Mouse (Mus musculus) midbrain, embryonic 16.5 days (tissue): ENCODE data around the gene Fgf23. TPM values are rescaled to one million over a fixed set of nuclear protein-coding genes. Genes with fewer than 3 reads are reported as not detected.

Experiments
- ATAC-seq: fragments of 200-750 bp; cut with Nextera tagmentation; 2 replicates; pipeline ENCODE4 v1.8.0; 2017; ENCODE audit warnings: moderate TSS enrichment
- H3K27ac ChIP-seq: fragments of 300-500 bp; sonication (generic); 2 replicates; pipeline ENCODE4 v1.5.1; 2014; ENCODE audit warnings: mild to moderate bottlenecking, low read length, mixed read lengths
- H3K27me3 ChIP-seq: fragments of 300-500 bp; sonication (generic); 2 replicates; pipeline ENCODE4 v1.6.1; 2014; ENCODE audit warnings: low read depth, low read length, mixed read lengths; ENCODE audit not compliant: control insufficient read depth, insufficient read depth
- H3K36me3 ChIP-seq: fragments of 300-500 bp; sonication (generic); 2 replicates; pipeline ENCODE4 v1.6.1; 2014; ENCODE audit warnings: mild to moderate bottlenecking, low read length, moderate library complexity, mixed read lengths; ENCODE audit not compliant: control insufficient read depth, insufficient read depth
- H3K4me1 ChIP-seq: fragments of 300-500 bp; sonication (generic); 2 replicates; pipeline ENCODE4 v1.6.1; 2014; ENCODE audit warnings: mild to moderate bottlenecking, low read length, mixed read lengths; ENCODE audit not compliant: control insufficient read depth, insufficient read depth
- H3K4me2 ChIP-seq: fragments of 300-500 bp; sonication (generic); 2 replicates; pipeline ENCODE4 v1.6.1; 2014; ENCODE audit warnings: mild to moderate bottlenecking, low read length, mixed read lengths
- H3K4me3 ChIP-seq: fragments of 300-500 bp; sonication (generic); 2 replicates; pipeline ENCODE4 v1.5.1; 2014; ENCODE audit warnings: low read depth, mild to moderate bottlenecking, low read length, moderate library complexity, mixed read lengths
- H3K9ac ChIP-seq: fragments of 300-500 bp; sonication (generic); 2 replicates; pipeline ENCODE4 v1.6.1; 2014; ENCODE audit warnings: low read depth, low read length, mixed read lengths
- H3K9me3 ChIP-seq: fragments of 300-500 bp; sonication (generic); replicated peaks from 2 replicates; pipeline ENCODE4 v1.6.1; 2014; ENCODE audit warnings: mild to moderate bottlenecking, low read length, mixed read lengths; ENCODE audit not compliant: control insufficient read depth, poor library complexity, severe bottlenecking
- WGBS: fragments of 180-500 bp; shearing (Covaris S2); extraction: QIAGEN DNeasy Blood & Tissue Kit; methylation state at CpG from one replicate; pipeline ENCODE4 v1.1.7; 2014; 5-methylcytosine and 5-hydroxymethylcytosine counted together
- polyA plus RNA-seq: library from polyadenylated mRNA; unstranded; fragments of >200 nt; fragmentation: Nextera tagmentation; extraction: Ambion mirVana; gene quantifications from 2 replicates; pipeline ENCODE4 v1.2.1, GENCODE M21; 2015

Gene Fgf23
- polyA plus RNA-seq, 1 experiment from 2014 or later: 0.39 TPM

GRCm38 (mm10) chr6:127079867-127080731, 7.4 kb downstream of the Fgf23 start:
- H3K4me1 ChIP-seq: peaks cover 9% of the 10 kb centered on the region; the same call in 1 of the 2 replicates
- no peaks in the 10 kb centered on the region for H3K9me3 ChIP-seq
- H3K9ac ChIP-seq: peak overlapping the region; percentile 93
- H3K36me3 ChIP-seq: no peaks in the 10 kb centered on the region
- H3K27me3 ChIP-seq: no peaks in the 10 kb centered on the region; the same call in 1 of the 2 replicates
- under 1% methylated on average over 57 of the region's 59 CpGs for WGBS
- peak overlapping the region; percentile 72 for H3K4me3 ChIP-seq
- ATAC-seq: peak; percentile 95
- H3K4me2 ChIP-seq: peak overlapping the region; percentile 76
- peak overlapping the region; percentile 95 for H3K27ac ChIP-seq

- no peak for ATAC-seq
- Histone ChIP-seq H3K4me2 (no peak overlapping the region), H3K27ac (no peak overlapping the region), H3K9ac (no peak overlapping the region), H3K27me3 (no peaks in the 10 kb centered on the region; the same call in 1 of the 2 replicates), H3K36me3 (no peaks in the 10 kb centered on the region), H3K4me3 (no peak overlapping the region), H3K9me3 (no peaks in the 10 kb centered on the region), H3K4me1 (peaks cover 9% of the 10 kb centered on the region; the same call in 1 of the 2 replicates)
- WGBS: 68% methylated on average over 6 of the region's 6 CpGs
Observed at GRCm38 (mm10) chr6:127081820-127082219, 9.1 kb downstream of the Fgf23 start.

- H3K9me3 ChIP-seq: no peaks in the 10 kb centered on the region
- WGBS: 56% methylated on average over 4 of the region's 4 CpGs
- no peak for ATAC-seq
- no peak overlapping the region for H3K9ac ChIP-seq
- no peak overlapping the region for H3K27ac ChIP-seq
- H3K36me3 ChIP-seq: peaks cover 10% of the 10 kb centered on the region
- no peak overlapping the region for H3K4me3 ChIP-seq
- H3K27me3 ChIP-seq: no peaks in the 10 kb centered on the region; the same call in 1 of the 2 replicates
- H3K4me2 ChIP-seq: no peak overlapping the region
- H3K4me1 ChIP-seq: no peaks in the 10 kb centered on the region
Observed at GRCm38 (mm10) chr6:127086739-127087138, 14.0 kb downstream of the Fgf23 start.

DNA sequence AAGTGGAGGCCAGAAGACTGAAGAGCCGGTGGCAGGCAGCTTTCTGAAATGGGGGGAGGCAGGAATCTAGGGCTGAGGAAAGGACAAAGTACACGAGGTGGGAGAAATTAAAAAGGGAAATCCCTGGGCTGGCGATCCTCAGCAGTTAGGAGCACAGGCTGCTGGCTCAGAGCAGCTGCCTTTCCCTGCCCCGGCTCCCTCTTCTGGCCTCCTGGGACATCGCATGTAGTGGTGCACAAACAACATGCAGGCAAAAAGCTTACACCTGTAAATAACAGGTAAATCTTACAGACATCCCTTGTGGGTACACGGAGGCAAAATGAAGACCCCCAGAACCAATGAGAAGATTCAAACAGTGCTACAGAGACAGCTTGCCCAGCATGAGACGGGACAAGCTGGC, 21.9 kb downstream of the Fgf23 start:
- ATAC-seq: no peak
- H3K4me2 ChIP-seq: no peak overlapping the region
- no peak overlapping the region for H3K4me3 ChIP-seq
- 61% methylated on average over 7 of the region's 7 CpGs for WGBS
- peaks cover 8% of the 10 kb centered on the region for H3K36me3 ChIP-seq
- no peaks in the 10 kb centered on the region for H3K9me3 ChIP-seq
- no peaks in the 10 kb centered on the region for H3K4me1 ChIP-seq
- H3K27me3 ChIP-seq: no peaks in the 10 kb centered on the region
- no peak overlapping the region for H3K27ac ChIP-seq
- H3K9ac ChIP-seq: no peak overlapping the region

DNA sequence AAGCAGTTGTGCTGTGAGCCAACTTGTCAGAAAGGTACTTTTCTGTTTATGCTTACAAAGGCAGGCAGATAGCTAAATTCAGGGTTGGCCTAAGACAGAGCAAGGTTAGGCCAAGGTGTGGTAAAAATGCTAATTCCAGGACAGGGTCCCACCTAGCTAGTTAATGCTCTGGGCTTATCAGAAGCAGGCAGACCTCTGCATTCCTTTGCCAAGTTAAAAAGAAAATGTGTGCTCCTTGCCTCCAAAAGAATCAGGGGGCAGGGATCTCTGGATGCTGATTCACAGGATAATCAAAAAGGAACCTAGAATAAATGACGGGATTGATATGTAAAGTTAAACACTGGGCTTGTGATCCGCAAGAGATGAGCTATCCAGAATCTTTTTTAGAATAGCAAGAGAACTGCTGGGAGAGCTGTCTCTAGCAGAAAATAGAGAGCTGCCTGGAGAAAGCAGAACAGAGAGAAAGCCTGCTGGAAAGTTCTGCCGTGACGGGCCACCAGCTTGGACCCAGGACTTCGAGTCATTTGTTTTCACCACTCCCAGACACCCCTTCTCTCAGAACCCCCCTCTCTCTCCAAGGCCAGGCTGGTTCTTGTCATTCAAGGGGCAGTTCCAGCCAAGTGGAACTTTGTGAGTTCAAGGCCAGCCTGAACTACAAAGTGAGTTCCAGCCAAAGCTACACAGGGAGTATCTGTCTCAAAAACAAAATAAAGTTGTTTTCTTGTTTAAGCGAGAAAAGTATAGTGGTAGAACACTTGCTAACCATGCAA, 31.0 kb downstream of the Fgf23 start:
- Histone ChIP-seq H3K27me3 (no peaks in the 10 kb centered on the region), H3K4me2 (no peak overlapping the region), H3K36me3 (peaks cover 8% of the 10 kb centered on the region), H3K27ac (no peak overlapping the region), H3K9ac (no peak overlapping the region), H3K9me3 (no peaks in the 10 kb centered on the region), H3K4me3 (no peak overlapping the region), H3K4me1 (peaks cover 5% of the 10 kb centered on the region)
- ATAC-seq: no peak
- 98% methylated on average over 6 of the region's 6 CpGs for WGBS

- ATAC-seq: no peak
- H3K27me3 ChIP-seq: no peaks in the 10 kb centered on the region
- no peak overlapping the region for H3K9ac ChIP-seq
- H3K27ac ChIP-seq: no peak overlapping the region
- no peak overlapping the region for H3K4me2 ChIP-seq
- H3K4me3 ChIP-seq: no peak overlapping the region
- no peaks in the 10 kb centered on the region for H3K9me3 ChIP-seq
- peaks cover 8% of the 10 kb centered on the region for H3K4me1 ChIP-seq
- 91% methylated on average over 7 of the region's 7 CpGs for WGBS
- H3K36me3 ChIP-seq: peaks cover 8% of the 10 kb centered on the region
Observed at GRCm38 (mm10) chr6:127104396-127105029, 31.8 kb downstream of the Fgf23 start.

GRCm38 (mm10) chr6:127105107-127105506, 32.4 kb downstream of the Fgf23 start:
- Histone ChIP-seq H3K36me3 (peaks cover 8% of the 10 kb centered on the region), H3K9ac (no peak overlapping the region), H3K4me3 (no peak overlapping the region), H3K4me2 (no peak overlapping the region), H3K4me1 (peaks cover 8% of the 10 kb centered on the region), H3K27me3 (no peaks in the 10 kb centered on the region), H3K9me3 (no peaks in the 10 kb centered on the region), H3K27ac (no peak overlapping the region)
- no peak for ATAC-seq
- WGBS: 65% methylated on average over 6 of the region's 6 CpGs

GRCm38 (mm10) chr6:127106189-127106588, 33.5 kb downstream of the Fgf23 start:
- no peak for ATAC-seq
- 84% methylated on average over 5 of the region's 5 CpGs for WGBS
- Histone ChIP-seq H3K4me3 (no peak overlapping the region), H3K27me3 (no peaks in the 10 kb centered on the region), H3K9me3 (no peaks in the 10 kb centered on the region), H3K9ac (peak overlapping the region; percentile 16; the same call in 1 of the 2 replicates), H3K27ac (no peak overlapping the region), H3K4me1 (peaks cover 8% of the 10 kb centered on the region), H3K36me3 (no peaks in the 10 kb centered on the region), H3K4me2 (no peak overlapping the region)
